Mouse (Mus musculus) mesoderm, embryonic 11.5 days (tissue): ENCODE results near the gene Zbtb41.
A peak's percentile ranks its signal among the peaks of the same experiment; 100 is the strongest.
"Not testable (repeated sequence)": the region's sequence is repeated elsewhere in the genome, so short reads cannot be mapped to it uniquely, and the experiment has no call there.

ENCODE experiments used
- DNase-seq: peaks from one replicate; pipeline ENCODE4 v3.0.0-alpha.2; 2012; ENCODE audit warnings: low read depth, low spot score

Gene Zbtb41

GRCm38 (mm10) chr1:139421875-139422791, at the start of gene Zbtb41:
Gene Zbtb41, plus strand, starts transcription at chr1:139422288.
- peak; percentile 93 for DNase-seq

GRCm38 (mm10) chr1:139375900-139376299, 46.2 kb upstream of the Zbtb41 start:
- peak; percentile 68 for DNase-seq

- peak; percentile 38 for DNase-seq
These were observed 45.3 kb upstream of the Zbtb41 start, which contains the start of gene Crb1 for GRCm38 (mm10) chr1:139376638-139377286. Gene Crb1, minus strand, starts transcription at chr1:139377100.

- DNase-seq, result no peak
These were observed 43.0 kb upstream of the Zbtb41 start for GRCm38 (mm10) chr1:139378861-139379620.

GRCm38 (mm10) chr1:139379621-139379984, 42.5 kb upstream of the Zbtb41 start:
- DNase-seq, result no peak

GRCm38 (mm10) chr1:139391747-139392146, 30.3 kb upstream of the Zbtb41 start:
- DNase-seq, result peak; percentile 39

GRCm38 (mm10) chr1:139396589-139396988, 25.5 kb upstream of the Zbtb41 start:
- no peak for DNase-seq

- no peak for DNase-seq
These were observed 16.3 kb upstream of the Zbtb41 start for GRCm38 (mm10) chr1:139405766-139406165.

GRCm38 (mm10) chr1:139407701-139408100, 14.4 kb upstream of the Zbtb41 start:
- DNase-seq, result no peak

GRCm38 (mm10) chr1:139412365-139412764, 9.7 kb upstream of the Zbtb41 start:
- not testable (repeated sequence) for DNase-seq

- DNase-seq, result no peak
These were observed 8.6 kb upstream of the Zbtb41 start for GRCm38 (mm10) chr1:139413465-139413864.

- no peak for DNase-seq
These were observed 590 bp upstream of the Zbtb41 start for GRCm38 (mm10) chr1:139421521-139421874.

GRCm38 (mm10) chr1:139422941-139423340, 853 bp downstream of the Zbtb41 start:
- peak; percentile 11 for DNase-seq

GRCm38 (mm10) chr1:139423931-139424330, 1.8 kb downstream of the Zbtb41 start:
- DNase-seq, result no peak

GRCm38 (mm10) chr1:139425006-139425405, 2.9 kb downstream of the Zbtb41 start:
- DNase-seq, result no peak

- peak; percentile 64 for DNase-seq
These were observed 16.3 kb downstream of the Zbtb41 start for GRCm38 (mm10) chr1:139438373-139438772.

- DNase-seq, result not testable (repeated sequence)
These were observed 21.0 kb downstream of the Zbtb41 start for GRCm38 (mm10) chr1:139443103-139443502.

- peak; percentile 97 for DNase-seq
These were observed 32.5 kb downstream of the Zbtb41 start, which contains the start of gene Aspm for GRCm38 (mm10) chr1:139454340-139455225. Gene Aspm, plus strand, starts transcription at chr1:139454772.

GRCm38 (mm10) chr1:139455226-139455869, 33.3 kb downstream of the Zbtb41 start:
- DNase-seq, result peak; percentile 33

- no peak for DNase-seq
These were observed 38.7 kb downstream of the Zbtb41 start for GRCm38 (mm10) chr1:139460807-139461206.
